Mouse (Mus musculus) cerebellum, postnatal 14 days (tissue): Measurements from ENCODE around the gene Eps8.

Source experiments
- DNase-seq, 2 experiments: peaks; one replicate each; pipeline ENCODE4 v3.0.0; 2021; ENCODE audit warnings: mixed read lengths in 2 of 2

The Eps8 gene

DNA sequence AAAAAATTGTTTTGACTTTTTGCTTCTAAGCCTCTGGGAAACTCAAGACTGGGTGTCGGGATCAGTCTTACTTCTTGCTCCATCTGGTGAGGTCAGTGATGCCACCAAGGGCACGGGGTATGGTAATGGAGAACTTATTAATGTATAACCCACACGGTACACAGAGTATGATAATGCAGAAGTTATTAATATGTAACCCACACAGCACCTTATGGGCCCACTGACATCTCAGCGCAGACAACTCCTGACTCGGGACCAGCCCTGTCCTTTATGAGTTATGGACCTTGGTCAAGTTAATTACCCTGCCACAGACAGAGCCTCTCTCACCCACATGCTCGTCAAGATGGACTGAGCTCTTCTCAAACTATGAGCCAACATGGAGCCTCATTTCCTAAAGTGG lies 89.2 kb downstream of the Eps8 start:
- no peak for DNase-seq

DNA sequence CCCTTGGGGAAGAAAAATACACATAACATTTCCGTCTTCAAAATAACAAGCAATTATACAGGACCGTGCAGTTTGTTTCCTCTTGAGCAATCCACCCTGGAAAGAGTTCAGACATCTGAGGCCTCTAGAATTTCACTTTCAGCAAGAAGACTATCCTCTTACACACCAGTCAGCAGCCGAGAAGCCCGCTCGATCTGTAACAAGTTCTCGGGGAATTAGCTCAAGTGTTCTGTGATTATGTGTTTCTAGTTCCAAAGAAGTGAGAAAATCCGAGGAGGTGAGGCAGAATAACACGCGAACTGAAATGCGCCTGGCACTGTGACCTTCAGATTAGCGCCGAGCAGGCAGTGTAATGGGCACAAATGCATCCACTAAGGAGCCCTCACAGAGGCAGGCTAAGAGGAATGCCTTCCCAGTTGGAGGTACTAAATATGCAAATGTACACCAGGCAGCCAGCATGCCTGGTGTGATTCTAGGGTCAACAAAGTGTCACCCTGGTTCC lies 94.3 kb downstream of the Eps8 start:
- no peak for DNase-seq

DNA sequence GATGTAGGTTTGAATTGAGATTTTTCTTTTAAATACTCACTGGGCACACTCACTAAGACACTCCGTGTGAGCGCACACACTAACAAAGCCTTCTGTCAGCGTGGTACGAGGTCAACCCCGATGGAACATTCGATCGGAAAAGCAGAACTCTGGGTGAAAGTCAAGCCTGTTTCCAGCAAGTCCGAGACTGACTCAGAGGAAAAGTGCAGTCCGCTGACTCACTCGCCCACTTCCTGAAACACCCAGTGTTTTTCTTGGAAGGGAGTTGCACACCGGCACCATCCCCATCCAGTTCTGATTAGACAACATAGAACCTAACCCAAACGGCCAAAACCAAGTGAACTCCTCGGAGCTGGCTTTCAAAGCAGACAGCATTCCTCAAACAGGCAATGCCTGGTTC lies 95.8 kb downstream of the Eps8 start:
- no peak for DNase-seq

DNA sequence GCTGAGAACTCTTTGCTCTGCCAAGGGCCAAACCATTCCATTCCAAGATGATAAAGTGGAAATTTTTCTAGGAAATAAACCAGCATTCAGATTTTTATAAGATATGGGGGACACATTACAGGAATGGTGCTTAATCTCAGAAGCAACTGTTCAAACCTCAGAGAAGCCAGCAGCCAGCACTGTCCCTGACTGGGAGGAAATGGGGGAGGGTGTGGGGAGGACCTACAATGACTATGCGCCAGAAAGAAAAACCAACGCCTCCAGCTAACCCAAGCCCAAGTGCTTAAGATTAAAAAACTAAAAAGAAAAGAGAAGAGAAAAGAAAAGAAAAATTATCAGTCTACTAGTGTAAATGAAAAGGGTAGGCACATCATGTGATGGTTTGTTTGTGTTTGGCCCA lies 97.0 kb downstream of the Eps8 start:
- DNase-seq = no peak

- no peak for DNase-seq
Measured at GRCm38 (mm10) chr6:137557159-137557558, 97.5 kb downstream of the Eps8 start.

DNA sequence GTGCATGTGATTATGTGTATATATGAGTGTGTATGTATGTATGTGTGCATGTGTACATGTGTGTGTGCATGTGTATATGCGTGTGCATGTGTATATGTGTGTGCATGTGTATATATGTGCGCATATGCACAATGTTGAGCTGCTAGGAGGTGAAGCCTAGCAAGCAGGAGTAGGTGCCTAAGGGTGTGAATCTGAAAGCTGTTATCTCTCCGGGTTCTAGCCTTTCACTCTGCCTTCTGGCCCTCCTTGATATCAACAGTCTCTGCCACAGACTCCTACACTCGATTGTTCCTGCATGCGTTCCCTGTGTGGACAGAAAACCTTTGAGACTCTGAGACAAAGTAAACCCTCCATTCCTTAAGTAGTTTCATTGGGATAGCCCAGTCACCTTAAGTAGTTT lies 98.0 kb downstream of the Eps8 start:
- no peak for DNase-seq

- no peak for DNase-seq
Measured at GRCm38 (mm10) chr6:137550181-137550580, 104.5 kb downstream of the Eps8 start.

DNA sequence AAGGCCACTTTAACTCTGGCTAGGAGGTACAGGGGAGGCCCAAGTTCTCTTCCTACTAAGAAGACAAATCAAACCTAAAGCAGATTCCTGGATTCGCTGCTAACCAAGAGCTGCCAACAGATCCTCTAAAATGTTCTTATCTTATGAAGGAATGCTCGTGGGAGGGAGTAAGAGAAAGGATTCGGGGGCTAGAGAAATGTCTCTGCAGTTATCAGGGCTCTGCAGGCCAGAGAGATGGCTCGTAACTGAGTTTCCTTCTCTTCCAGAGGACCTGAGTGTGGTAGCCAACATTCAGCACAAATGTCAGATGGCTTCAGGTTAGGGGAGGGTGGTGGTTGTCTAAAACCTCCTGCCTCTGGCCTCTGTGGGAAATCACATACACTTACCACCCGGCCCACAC lies 106.1 kb downstream of the Eps8 start:
- DNase-seq = no peak

DNA sequence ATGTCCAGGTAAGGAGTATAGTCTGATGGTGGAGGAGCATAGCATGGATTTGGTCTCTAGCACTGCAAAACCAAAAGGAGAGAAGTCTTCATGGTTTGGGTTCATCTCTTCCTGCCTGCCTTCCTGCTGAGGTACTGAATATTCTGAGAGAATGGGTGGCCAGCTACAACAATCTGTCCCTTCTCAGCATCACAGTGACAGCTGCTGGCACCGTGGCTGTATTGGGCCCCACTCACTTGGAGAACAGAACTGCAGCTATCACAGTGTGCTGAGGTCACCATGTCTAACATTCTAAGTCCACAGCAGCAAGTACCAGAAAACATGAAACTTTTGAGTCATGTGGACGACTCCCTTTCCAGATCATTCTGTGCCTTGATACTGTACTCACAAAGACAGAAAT lies 107.1 kb downstream of the Eps8 start:
- no peak for DNase-seq

DNA sequence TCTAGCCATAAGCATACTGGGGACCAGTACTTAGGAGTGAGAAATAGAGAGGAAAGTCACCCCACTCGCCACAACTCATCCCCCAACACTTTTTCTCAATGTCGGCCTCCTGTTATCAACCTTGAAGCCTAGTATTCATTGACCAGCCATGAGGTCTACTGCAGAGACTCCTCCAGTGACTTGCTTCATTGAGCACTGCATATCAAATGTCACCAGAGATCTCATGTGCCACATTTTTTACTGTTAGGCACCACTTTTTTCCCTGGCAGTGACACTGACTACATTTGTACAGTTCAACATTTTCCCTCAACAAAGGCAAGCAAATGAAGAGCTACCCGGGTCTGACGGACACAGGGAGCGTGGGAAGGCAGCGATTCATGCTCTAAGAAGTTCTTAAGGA lies 108.6 kb downstream of the Eps8 start:
- DNase-seq = no peak

DNA sequence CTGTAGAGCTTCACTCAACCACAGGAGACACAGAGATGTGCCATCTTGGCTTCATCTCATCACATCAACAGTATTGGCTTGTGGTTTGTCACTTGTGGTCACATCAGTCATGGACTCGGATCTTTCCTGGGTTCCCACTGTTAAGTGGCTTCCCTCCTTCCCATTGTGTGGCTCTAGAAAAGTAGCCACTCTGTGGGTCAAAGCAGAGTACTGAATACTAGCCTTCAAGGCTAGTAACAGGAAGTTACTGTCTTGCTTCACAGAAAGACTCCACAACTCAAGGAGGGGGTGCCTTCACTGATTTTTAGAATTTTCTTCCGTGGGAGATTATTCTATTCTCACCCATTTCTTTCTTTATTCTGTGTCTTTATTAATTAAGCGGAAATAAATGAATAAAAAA lies 109.3 kb downstream of the Eps8 start:
- DNase-seq = no peak

DNA sequence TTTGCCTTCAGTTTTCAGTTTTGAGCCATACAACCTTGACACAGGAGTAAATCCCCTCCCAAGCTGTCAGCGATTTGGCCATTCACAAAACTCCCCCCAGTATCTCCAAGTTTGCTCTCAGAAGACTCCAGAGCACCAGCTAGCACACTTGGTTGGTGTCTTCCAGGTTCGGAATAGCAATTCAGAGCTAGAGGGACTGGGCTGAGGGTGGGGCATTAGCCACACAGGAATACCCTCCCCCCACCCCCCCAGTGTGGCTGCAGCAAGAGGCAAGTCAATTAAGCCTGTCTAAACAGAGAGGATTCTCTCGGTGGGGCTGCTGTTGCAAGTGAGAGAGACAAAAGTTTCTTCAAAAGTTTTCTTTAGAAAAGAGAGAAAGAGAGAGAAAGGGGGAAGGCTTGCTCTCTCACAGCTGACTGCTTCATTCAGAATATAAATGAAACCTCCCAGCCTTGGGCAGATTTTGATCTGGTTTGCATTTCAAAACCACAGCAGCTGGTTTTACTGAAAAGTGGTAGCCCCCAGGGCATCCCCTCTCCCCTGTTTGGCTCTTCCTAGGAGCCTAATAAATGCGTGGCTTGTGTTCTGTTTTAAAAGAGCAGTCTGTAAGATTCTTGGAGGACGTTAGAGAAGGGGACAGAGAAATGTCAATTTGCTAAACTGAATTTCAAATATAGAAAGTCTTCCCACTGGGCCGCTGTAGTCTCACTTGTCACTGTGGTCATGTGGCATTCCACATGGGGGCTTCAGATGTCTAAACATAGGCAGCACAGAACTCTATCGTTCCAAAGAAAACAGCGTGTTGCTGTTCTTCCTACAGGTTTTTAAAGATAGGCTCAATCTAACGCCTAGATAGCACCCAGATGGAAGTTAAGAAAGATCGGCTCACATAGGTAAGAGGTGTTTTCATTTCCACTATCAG lies 112.2 kb downstream of the Eps8 start:
- DNase-seq = no peak

DNA sequence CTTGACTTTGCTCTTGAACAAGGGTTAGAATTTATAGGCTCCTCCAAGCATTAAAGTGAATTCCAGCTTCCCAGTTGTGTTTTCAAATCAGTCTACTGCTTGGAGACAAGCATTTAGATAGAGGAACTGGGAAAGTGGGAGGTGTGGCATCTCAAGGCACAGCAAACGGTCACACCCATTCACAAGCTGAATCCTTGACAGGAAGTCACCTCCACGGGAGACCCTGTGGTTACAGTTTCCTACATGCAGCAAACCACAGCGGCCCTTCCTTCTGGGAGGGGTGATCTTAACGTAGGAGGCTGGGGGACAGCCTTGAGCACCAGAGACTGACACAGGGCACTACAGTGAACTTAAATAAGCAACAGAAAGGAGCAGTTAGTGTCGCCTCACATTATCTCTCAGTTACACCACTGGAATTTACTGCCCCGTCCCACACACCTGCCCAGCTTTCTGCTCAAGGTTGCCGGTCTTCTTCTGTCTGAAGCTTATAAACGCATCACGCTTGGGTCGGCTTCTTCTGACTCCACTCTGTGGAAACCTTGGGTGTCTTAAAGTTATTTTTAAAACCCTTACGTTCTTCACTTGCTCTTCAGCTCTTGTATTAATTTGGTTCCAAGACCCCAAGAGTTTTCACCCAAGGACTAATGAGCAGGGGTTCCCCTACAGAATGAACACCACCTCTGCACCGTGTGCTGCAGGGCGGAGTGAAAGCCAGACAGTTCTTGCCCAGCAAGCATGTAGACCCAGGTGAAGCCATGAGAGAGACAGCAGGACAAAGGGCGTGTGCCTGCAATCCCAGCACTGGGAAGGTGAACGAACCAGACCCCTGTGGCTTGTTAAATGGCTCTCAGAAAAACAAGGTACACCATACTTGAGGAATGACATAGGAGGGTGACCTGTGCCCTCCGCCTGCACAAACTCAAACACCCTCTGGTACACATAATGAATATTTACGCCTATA lies 113.2 kb downstream of the Eps8 start:
- no peak for DNase-seq

DNA sequence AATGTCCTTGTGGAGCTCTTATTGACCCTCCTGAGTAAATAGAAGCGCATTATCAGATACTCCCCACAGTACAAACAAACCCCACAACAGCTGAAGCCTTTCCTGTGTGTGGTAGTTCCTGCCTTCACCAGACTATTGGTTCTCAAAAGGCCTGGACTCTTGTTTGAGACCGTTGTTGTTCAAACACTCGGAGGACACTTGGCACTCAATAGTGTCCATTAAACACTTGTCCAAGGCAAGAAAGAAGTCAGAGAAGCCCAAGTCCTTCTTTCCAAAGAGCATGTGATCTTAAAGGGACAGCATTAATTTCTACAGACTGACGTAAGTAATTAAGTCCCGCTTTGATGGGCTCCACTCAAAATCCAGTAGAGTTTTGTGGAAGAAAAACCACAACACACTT lies 113.9 kb downstream of the Eps8 start:
- DNase-seq = no peak

- no peak for DNase-seq
Measured at GRCm38 (mm10) chr6:137540346-137540745, 114.3 kb downstream of the Eps8 start.

GRCm38 (mm10) chr6:137539219-137539618 lies 115.5 kb downstream of the Eps8 start:
- DNase-seq = no peak

DNA sequence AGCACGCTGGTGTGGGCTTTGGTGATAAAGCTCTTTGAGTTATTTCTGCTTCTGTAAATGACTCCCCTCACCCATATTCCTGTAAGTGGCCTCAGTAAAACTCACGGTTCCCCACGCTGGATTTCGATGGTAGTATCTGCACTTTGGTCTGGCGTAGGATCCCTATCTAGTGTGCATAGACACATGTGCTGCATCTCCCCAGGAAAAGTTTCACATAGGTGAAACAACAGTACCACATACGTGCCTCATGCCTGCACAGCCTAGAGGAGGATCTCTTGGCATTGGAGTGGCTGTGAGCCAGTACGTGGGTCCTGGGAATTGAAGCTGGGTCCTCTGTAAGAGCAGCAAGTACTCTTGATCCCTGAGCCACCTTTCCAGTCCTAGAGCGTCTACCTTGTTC lies 121.9 kb downstream of the Eps8 start:
- no peak for DNase-seq

DNA sequence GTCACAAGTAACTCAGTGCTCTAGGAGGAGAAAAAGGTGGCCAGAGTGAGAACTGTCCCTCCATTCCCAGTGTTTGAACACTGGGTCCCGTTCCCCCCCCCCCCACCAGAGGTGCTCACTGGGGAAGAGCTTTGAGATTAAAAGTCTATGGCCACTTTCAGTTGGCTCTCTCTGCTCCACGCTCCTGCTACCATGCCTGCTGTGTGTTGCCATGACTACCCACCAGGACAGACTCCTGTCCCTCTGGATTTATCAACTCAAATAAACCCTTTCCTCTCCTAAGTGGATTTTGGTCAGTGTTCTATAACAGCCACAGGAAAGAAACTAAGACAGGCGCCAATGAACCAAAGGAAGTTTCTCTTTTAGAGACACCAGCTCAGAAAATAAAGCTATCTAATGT lies 128.9 kb downstream of the Eps8 start:
- DNase-seq = peak in 1 of 2 experiments; percentile 34

DNA sequence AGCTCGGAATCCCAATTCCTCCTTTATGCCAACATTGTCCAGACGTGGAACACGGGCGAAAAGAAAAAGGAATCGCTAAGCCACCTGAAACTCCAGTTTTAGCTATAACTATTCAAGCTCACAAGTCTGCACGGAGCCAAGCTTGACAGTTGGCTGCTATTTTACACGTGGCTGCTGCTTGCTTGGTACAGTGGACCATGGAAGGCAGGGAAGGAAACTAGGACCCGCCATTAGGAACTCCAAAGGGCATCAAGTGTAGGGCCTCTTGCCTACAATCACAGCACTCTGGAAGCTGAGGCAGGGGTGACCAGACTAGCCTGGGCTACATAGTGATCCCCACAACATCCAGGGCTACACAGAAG lies 134.4 kb downstream of the Eps8 start:
- DNase-seq = no peak

DNA sequence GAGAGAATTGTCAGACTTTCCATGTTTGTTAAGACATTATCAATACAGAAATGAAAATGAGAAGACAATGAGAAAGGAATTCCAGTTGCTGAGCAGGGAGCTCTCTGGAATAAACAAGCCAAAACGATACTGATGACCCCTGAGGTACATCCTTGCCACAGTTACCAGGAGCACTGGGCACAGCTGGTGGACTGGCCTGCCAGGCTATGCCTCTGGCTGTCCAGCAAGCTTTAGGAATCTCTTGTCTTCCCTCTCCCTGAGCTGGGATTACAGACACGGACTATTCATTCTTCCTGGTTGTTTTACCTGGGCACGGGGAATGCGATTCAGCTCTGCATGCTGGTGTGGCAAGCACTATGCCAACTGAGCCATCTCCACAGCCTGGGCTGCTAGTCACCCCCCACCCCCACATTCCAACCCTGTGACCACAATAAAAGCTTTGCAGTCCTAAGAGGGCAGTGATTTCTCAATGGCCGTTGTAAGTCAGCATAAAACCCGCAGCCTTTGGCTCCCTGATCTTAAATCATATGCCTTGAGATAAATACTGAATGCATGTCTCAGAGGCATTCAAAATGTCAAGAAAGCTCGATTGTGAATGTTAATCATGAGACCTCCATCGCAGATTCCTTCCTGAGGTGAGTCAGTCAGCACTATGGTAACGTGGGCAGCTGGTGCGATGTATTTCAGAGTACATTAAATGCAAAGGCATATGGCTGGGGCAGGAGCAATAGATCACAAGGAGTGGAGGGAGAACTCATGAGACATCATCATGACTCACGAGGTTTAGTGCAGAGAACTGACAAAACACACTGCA lies 134.9 kb downstream of the Eps8 start:
- DNase-seq = no peak

GRCm38 (mm10) chr6:137514872-137515271 lies 139.8 kb downstream of the Eps8 start:
- DNase-seq = no peak

DNA sequence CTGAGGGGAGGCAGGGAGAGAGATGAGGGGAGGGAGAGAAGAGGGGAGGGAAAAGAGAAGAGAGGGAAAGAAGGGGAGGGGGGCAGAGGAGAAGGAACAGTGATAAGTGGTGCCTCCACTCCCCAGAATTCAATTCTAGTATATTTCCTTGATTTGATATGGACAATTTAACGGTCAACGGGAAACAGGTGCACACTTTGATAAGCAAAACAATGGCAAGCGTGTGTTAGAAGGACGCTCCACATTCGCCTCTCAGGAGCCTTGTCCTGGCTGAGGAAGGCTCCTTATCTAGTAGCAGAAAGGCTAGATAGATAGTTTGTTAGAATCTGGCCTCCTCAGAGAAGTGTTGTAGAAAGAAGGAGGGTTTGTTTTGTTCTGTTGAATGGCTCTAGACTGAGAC lies 141.9 kb downstream of the Eps8 start:
- no peak for DNase-seq
